Mouse (Mus musculus): ENCODE data around the gene Smap2. TPM values are rescaled to one million over a fixed set of nuclear protein-coding genes. Genes with fewer than 3 reads are reported as not detected.

The Smap2 gene
- polyA plus RNA-seq, 1 experiment from 2014 or later, result 14.5 TPM

- ATAC-seq (replicated peaks; ENCODE audit: insufficient number of reproducible peaks, low FRiP score, low TSS enrichment), result no peak
Measured at GRCm38 (mm10) chr4:121002400-121003171, 14.5 kb downstream of the Smap2 start.

GRCm38 (mm10) chr4:121001659-121002058 is 15.4 kb downstream of the Smap2 start:
- H3K4me3 ChIP-seq (ENCODE audit: low read depth, low read length), result no peak overlapping the region
- H3K4me1 ChIP-seq (ENCODE audit: control insufficient read depth, insufficient read depth, low read length), result peaks cover 27% of the 10 kb centered on the region
- no peaks in the 10 kb centered on the region for H3K36me3 ChIP-seq (ENCODE audit: control insufficient read depth, insufficient read depth, low read length)
- no peak overlapping the region for H3K4me2 ChIP-seq
- no peaks in the 10 kb centered on the region for H3K9me3 ChIP-seq (replicated peaks; ENCODE audit: control insufficient read depth, low read length)
- 53% methylated on average over 1 of the region's 1 CpGs for WGBS (ENCODE audit: insufficient replicate concordance)
- ATAC-seq (replicated peaks; ENCODE audit: insufficient number of reproducible peaks, low FRiP score, low TSS enrichment), result no peak
- H3K27ac ChIP-seq (ENCODE audit: low read depth, low read length), result no peak overlapping the region
- H3K9ac ChIP-seq (ENCODE audit: low read depth, low read length), result no peak overlapping the region
- no peaks in the 10 kb centered on the region for H3K27me3 ChIP-seq (ENCODE audit: control insufficient read depth, insufficient read depth, low read length)

More at GRCm38 (mm10) chr4:121002400-121003171, 14.5 kb downstream of the Smap2 start:
- no peak overlapping the region for H3K27ac ChIP-seq (ENCODE audit: low read depth, low read length)
- H3K27me3 ChIP-seq (ENCODE audit: control insufficient read depth, insufficient read depth, low read length), result no peaks in the 10 kb centered on the region
- no peak overlapping the region for H3K4me3 ChIP-seq (ENCODE audit: low read depth, low read length)
- no peaks in the 10 kb centered on the region for H3K9me3 ChIP-seq (replicated peaks; ENCODE audit: control insufficient read depth, low read length)
- H3K36me3 ChIP-seq (ENCODE audit: control insufficient read depth, insufficient read depth, low read length), result no peaks in the 10 kb centered on the region
- 24% methylated on average over 8 of the region's 8 CpGs for WGBS (ENCODE audit: insufficient replicate concordance)
- H3K9ac ChIP-seq (ENCODE audit: low read depth, low read length), result no peak overlapping the region
- peaks cover 27% of the 10 kb centered on the region for H3K4me1 ChIP-seq (ENCODE audit: control insufficient read depth, insufficient read depth, low read length)
- H3K4me2 ChIP-seq, result no peak overlapping the region

DNA sequence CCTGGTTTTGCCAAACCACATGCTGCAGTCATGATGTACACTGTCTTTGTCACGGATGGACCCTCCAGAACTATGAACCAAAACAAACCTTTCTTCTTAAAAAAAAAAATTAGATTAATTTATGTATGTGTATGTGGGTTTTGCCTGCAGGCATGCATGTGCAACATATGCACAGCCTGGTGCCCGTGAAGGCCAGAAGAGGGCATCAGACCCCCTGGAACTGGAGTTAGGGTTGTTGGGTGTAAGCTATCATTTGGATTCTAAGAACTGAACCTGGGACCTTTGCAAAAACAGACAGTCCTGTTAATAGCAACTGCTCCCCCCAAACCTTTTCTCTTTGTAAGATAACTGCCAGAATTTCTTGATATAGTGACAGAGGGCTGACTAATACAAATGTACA is 16.0 kb downstream of the Smap2 start:
- H3K27ac ChIP-seq (ENCODE audit: low read depth, low read length), result no peak overlapping the region
- H3K9ac ChIP-seq (ENCODE audit: low read depth, low read length), result no peak overlapping the region
- H3K27me3 ChIP-seq (ENCODE audit: control insufficient read depth, insufficient read depth, low read length), result no peaks in the 10 kb centered on the region
- no peak for ATAC-seq (replicated peaks; ENCODE audit: insufficient number of reproducible peaks, low FRiP score, low TSS enrichment)
- H3K9me3 ChIP-seq (replicated peaks; ENCODE audit: control insufficient read depth, low read length), result no peaks in the 10 kb centered on the region
- H3K4me2 ChIP-seq, result no peak overlapping the region
- H3K4me1 ChIP-seq (ENCODE audit: control insufficient read depth, insufficient read depth, low read length), result peaks cover 27% of the 10 kb centered on the region
- no peak overlapping the region for H3K4me3 ChIP-seq (ENCODE audit: low read depth, low read length)
- WGBS (ENCODE audit: insufficient replicate concordance), result 77% methylated on average over 2 of the region's 2 CpGs
- no peaks in the 10 kb centered on the region for H3K36me3 ChIP-seq (ENCODE audit: control insufficient read depth, insufficient read depth, low read length)

- 68% methylated on average over 1 of the region's 1 CpGs for WGBS (ENCODE audit: insufficient replicate concordance)
- Histone ChIP-seq H3K9me3 (replicated peaks; ENCODE audit: control insufficient read depth, low read length) (no peaks in the 10 kb centered on the region), H3K36me3 (ENCODE audit: control insufficient read depth, insufficient read depth, low read length) (no peaks in the 10 kb centered on the region), H3K4me1 (ENCODE audit: control insufficient read depth, insufficient read depth, low read length) (peaks cover 6% of the 10 kb centered on the region; the same call in 1 of the 2 replicates), H3K27ac (ENCODE audit: low read depth, low read length) (no peak overlapping the region), H3K4me2 (no peak overlapping the region), H3K4me3 (ENCODE audit: low read depth, low read length) (no peak overlapping the region), H3K27me3 (ENCODE audit: control insufficient read depth, insufficient read depth, low read length) (no peaks in the 10 kb centered on the region), H3K9ac (ENCODE audit: low read depth, low read length) (no peak overlapping the region)
- no peak for ATAC-seq (replicated peaks; ENCODE audit: insufficient number of reproducible peaks, low FRiP score, low TSS enrichment)
Measured at GRCm38 (mm10) chr4:120995911-120996310, 21.1 kb downstream of the Smap2 start.

DNA sequence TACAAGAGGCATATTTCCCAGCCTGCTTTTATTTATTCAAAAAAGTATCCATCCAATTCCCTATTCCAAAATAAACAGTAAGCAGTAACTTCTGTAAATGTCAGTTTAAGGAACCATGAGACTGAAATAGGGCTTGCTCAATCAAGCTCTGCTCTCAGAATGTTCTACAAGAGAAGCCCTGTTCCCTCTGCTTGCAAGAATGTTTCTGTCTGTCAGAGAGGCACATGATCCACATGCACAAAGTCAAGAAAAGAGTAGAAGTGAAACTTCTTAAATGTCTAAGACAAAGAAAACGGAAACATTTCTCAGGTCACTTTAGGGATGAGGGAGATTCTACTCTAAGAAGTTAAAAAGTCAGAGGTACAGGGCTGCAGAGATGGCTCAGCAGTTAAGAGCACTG is 24.0 kb downstream of the Smap2 start:
- Histone ChIP-seq H3K36me3 (ENCODE audit: control insufficient read depth, insufficient read depth, low read length) (no peaks in the 10 kb centered on the region), H3K9ac (ENCODE audit: low read depth, low read length) (no peak overlapping the region), H3K27me3 (ENCODE audit: control insufficient read depth, insufficient read depth, low read length) (no peaks in the 10 kb centered on the region), H3K4me1 (ENCODE audit: control insufficient read depth, insufficient read depth, low read length) (0 out of 2 replicates have a peak, but pooled peaks cover 2% of the 10 kb centered on the region), H3K27ac (ENCODE audit: low read depth, low read length) (no peak overlapping the region), H3K4me2 (no peak overlapping the region), H3K4me3 (ENCODE audit: low read depth, low read length) (no peak overlapping the region), H3K9me3 (replicated peaks; ENCODE audit: control insufficient read depth, low read length) (no peaks in the 10 kb centered on the region)
- 97% methylated on average over 1 of the region's 1 CpGs for WGBS (ENCODE audit: insufficient replicate concordance)
- ATAC-seq (replicated peaks; ENCODE audit: insufficient number of reproducible peaks, low FRiP score, low TSS enrichment), result no peak

DNA sequence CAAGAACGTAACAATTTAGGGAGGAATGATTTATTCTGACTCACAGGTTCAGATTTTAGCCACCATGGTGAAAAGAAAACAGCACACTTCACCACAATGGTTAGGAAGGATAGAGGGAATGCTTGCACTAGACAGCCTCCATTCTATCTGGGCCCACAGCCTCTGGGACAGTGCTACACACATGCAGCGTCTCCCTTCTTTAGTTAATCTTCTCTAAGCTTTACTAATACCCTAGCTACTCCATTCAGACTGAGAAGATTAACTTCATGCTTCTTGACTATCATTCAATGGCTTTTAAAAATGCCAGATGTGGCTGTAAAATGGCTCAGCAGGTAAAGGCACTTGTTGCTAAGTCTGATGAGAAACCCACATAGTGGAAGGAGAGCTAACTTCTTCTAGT is 24.8 kb downstream of the Smap2 start:
- Histone ChIP-seq H3K4me2 (no peak overlapping the region), H3K4me1 (ENCODE audit: control insufficient read depth, insufficient read depth, low read length) (0 out of 2 replicates have a peak, but pooled peaks cover 2% of the 10 kb centered on the region), H3K4me3 (ENCODE audit: low read depth, low read length) (no peak overlapping the region), H3K36me3 (ENCODE audit: control insufficient read depth, insufficient read depth, low read length) (no peaks in the 10 kb centered on the region), H3K27me3 (ENCODE audit: control insufficient read depth, insufficient read depth, low read length) (no peaks in the 10 kb centered on the region), H3K9me3 (replicated peaks; ENCODE audit: control insufficient read depth, low read length) (no peaks in the 10 kb centered on the region), H3K27ac (ENCODE audit: low read depth, low read length) (no peak overlapping the region), H3K9ac (ENCODE audit: low read depth, low read length) (no peak overlapping the region)
- whole genome bisulfite sequencing (ENCODE audit: insufficient replicate concordance), result 72% methylated on average over 2 of the region's 2 CpGs
- no peak for ATAC-seq (replicated peaks; ENCODE audit: insufficient number of reproducible peaks, low FRiP score, low TSS enrichment)

- ATAC-seq (replicated peaks; ENCODE audit: insufficient number of reproducible peaks, low FRiP score, low TSS enrichment), result no peak
- no peak overlapping the region for H3K4me3 ChIP-seq (ENCODE audit: low read depth, low read length)
- H3K4me2 ChIP-seq, result no peak overlapping the region
- H3K9ac ChIP-seq (ENCODE audit: low read depth, low read length), result no peak overlapping the region
- no peaks in the 10 kb centered on the region for H3K36me3 ChIP-seq (ENCODE audit: control insufficient read depth, insufficient read depth, low read length)
- 0 out of 2 replicates have a peak, but pooled peaks cover 2% of the 10 kb centered on the region for H3K4me1 ChIP-seq (ENCODE audit: control insufficient read depth, insufficient read depth, low read length)
- H3K9me3 ChIP-seq (replicated peaks; ENCODE audit: control insufficient read depth, low read length), result no peaks in the 10 kb centered on the region
- WGBS (ENCODE audit: insufficient replicate concordance), result 66% methylated on average over 4 of the region's 4 CpGs
- H3K27me3 ChIP-seq (ENCODE audit: control insufficient read depth, insufficient read depth, low read length), result no peaks in the 10 kb centered on the region
- no peak overlapping the region for H3K27ac ChIP-seq (ENCODE audit: low read depth, low read length)
Measured at GRCm38 (mm10) chr4:120987319-120987718, 29.7 kb downstream of the Smap2 start.

- Histone ChIP-seq H3K36me3 (ENCODE audit: control insufficient read depth, insufficient read depth, low read length) (no peaks in the 10 kb centered on the region), H3K9me3 (replicated peaks; ENCODE audit: control insufficient read depth, low read length) (no peaks in the 10 kb centered on the region), H3K9ac (ENCODE audit: low read depth, low read length) (no peak overlapping the region), H3K27ac (ENCODE audit: low read depth, low read length) (no peak overlapping the region), H3K4me1 (ENCODE audit: control insufficient read depth, insufficient read depth, low read length) (no peaks in the 10 kb centered on the region), H3K27me3 (ENCODE audit: control insufficient read depth, insufficient read depth, low read length) (no peaks in the 10 kb centered on the region), H3K4me3 (ENCODE audit: low read depth, low read length) (no peak overlapping the region), H3K4me2 (no peak overlapping the region)
- 0 out of 2 replicates have a peak, but pooled peaks have one; percentile 49 for ATAC-seq (replicated peaks; ENCODE audit: insufficient number of reproducible peaks, low FRiP score, low TSS enrichment)
- WGBS (ENCODE audit: insufficient replicate concordance), result 22% methylated on average over 6 of the region's 6 CpGs
Measured at GRCm38 (mm10) chr4:120986446-120986845, 30.6 kb downstream of the Smap2 start.

- H3K9me3 ChIP-seq (replicated peaks; ENCODE audit: control insufficient read depth, low read length), result no peaks in the 10 kb centered on the region
- H3K9ac ChIP-seq (ENCODE audit: low read depth, low read length), result no peak overlapping the region
- no peaks in the 10 kb centered on the region; the same call in 1 of the 2 replicates for H3K36me3 ChIP-seq (ENCODE audit: control insufficient read depth, insufficient read depth, low read length)
- no peak overlapping the region for H3K4me2 ChIP-seq
- H3K4me3 ChIP-seq (ENCODE audit: low read depth, low read length), result no peak overlapping the region
- H3K27me3 ChIP-seq (ENCODE audit: control insufficient read depth, insufficient read depth, low read length), result no peaks in the 10 kb centered on the region
- no peak for ATAC-seq (replicated peaks; ENCODE audit: insufficient number of reproducible peaks, low FRiP score, low TSS enrichment)
- no peak overlapping the region for H3K27ac ChIP-seq (ENCODE audit: low read depth, low read length)
- 90% methylated on average over 3 of the region's 3 CpGs for WGBS (ENCODE audit: insufficient replicate concordance)
- no peaks in the 10 kb centered on the region for H3K4me1 ChIP-seq (ENCODE audit: control insufficient read depth, insufficient read depth, low read length)
Measured at GRCm38 (mm10) chr4:120978221-120978620, 38.8 kb downstream of the Smap2 start.
